Mouse (Mus musculus) CD4-positive, CD25-positive, alpha-beta regulatory T cell, adult 4 months (primary cell): ENCODE measurements around the gene Cdkn1c. TPM values are rescaled to one million over a fixed set of nuclear protein-coding genes. Genes with fewer than 3 reads are reported as not detected.

Experiments used
- ATAC-seq: one replicate; pipeline ENCODE4 v1.8.0; 2017
- polyA plus RNA-seq, 2 experiments: library from polyadenylated mRNA; unstranded; fragments of 100-300 nt; shearing (Covaris generic); gene quantifications; one replicate each; pipeline ENCODE4 v1.2.1; 2017

Cdkn1c gene
- polyA plus RNA-seq, 2 experiments from 2014 or later = 0.87 to 1.3 TPM

DNA sequence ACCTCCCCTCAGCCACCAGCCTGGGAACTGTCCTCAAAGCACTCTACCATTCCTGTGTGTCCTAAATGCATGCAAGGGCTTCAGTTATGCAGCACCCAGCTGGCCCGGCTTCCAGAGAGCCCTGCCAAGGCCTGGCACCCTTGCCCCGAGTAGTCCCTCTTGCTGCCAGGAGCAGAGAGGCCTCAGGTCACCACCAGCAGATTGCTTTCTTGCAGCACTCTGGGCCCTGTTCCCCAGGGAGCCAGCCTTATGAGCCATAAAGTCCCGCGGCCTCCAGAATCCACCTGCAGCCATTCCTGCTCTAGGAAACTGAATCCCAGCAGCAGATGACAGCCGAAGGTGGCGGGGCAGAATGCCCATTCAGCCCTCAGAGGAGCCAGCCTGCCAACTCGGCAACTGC lies 27.5 kb downstream of the Cdkn1c start:
- ATAC-seq = no peak

DNA sequence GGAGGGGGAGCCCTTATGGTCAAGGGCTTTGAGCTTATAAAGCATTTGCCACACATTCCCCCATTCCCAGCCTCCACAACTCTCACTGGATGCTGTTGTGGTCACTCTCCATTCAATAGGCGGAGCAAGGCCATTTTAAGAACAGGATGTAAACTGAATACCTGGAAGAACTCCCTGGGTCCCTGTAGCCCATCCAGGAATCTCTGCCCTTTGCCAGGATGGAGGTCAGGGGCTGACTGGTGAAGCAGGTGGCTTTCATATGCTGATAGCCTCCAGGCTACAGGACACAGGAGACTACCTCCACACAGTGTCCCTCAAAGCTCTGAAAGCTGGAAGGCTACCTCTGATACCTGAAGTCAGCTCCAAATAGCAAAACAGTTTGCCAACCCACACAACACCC lies 28.2 kb downstream of the Cdkn1c start:
- ATAC-seq = no peak

GRCm38 (mm10) chr7:143428814-143429499 lies 31.9 kb downstream of the Cdkn1c start:
- ATAC-seq = no peak

DNA sequence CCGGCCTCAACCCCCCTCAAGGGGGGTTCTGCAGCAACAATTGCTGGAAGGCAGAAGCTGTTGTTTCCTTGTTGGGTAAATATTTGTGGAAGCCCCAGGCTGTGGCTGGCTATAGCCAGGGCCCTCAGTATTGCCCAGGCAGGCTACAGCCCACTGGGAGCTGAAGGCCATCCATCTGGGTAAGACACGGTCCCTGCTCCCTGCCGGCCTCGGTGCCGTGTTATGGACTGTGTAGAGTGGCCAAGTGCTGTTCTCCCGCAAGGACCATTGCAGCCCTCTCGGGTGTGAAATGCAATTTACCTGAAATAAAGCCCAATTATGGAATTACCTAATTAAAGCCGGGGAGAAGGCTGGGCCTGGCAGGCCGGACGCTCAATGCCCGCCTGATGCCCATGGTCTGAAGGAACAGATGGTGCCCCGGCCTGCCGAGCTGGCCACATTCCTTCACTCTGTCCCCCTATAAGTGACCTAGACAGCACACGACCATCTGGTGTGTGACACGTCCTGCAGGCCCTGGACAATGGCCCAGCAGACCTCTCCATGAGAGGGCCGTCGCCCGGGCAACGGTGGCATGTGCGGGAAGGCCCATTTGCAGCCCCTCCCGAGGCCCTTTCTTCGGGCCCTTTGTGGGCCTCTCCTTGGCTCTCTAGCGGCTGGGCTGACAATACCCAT lies 32.6 kb downstream of the Cdkn1c start:
- no peak for ATAC-seq

DNA sequence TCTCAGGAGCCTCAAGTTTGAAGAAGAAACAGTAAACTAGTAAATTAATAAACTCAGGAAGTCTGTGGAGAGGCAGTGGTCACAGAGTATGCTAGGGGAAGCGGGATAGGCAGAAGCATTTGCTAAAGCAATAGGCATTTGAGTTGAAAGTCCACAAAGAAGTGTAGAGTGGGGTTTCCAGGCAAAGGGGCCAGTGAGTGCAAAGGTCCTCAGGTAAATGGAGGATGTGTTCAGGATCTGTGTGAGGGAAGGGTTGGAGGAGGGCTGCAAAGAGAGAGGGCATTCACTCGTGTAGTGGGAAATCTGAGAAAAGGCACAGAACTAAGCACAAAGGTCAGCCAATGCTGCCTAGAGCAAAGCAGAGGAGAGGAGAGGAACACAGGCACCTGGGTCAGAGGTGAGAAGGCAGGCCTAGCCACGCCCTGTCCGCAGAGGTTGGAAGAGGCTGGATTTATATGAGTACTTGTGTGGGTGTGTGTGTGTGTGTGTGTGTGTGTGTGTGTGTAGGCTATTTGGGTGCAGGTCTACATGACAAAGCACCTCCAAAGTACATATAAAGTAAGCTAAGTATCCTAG lies 41.2 kb downstream of the Cdkn1c start:
- no peak for ATAC-seq

DNA sequence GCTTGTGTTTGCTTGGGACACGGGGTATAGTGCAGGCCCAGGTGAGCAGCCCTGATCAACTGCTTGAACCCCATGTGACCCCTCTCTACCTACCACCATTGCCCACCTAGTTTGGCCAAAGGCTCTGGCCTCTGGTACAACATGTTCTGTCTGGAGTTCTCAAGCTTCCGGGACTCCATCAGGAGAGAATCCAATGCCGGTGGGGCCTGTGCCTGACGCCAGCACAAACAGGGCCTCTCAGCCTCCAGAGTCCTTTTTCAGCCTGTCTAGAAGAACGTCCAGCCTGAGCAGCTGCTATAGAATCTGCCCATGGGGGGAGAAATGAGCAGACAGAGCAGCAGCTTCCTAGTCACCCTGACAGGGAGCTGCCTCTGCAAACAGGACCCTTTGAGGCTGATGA lies 43.0 kb downstream of the Cdkn1c start:
- no peak for ATAC-seq

- no peak for ATAC-seq
Measured at GRCm38 (mm10) chr7:143416406-143416805, 44.4 kb downstream of the Cdkn1c start.

- ATAC-seq = no peak
Measured at GRCm38 (mm10) chr7:143415070-143415469, 45.8 kb downstream of the Cdkn1c start.

DNA sequence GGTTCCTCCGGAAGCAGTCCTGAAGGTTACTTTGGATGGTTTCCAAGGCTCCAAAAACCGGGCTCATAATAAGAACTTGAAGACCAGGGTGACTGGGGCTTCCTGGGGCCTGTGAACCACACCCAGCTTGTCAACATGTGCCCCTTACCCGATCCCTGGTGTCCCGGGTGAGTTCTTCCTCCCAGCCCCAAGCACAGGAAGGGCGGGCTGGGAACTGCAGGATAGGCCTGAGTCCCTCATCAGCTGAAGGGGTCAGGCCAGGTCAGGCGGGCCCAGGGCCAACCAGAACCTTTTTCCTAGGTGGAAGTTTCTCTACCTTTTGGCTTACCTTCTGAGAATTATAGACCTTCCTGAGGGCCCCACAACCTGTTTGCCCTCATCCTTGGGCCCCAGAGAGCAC lies 48.2 kb downstream of the Cdkn1c start:
- ATAC-seq = no peak

DNA sequence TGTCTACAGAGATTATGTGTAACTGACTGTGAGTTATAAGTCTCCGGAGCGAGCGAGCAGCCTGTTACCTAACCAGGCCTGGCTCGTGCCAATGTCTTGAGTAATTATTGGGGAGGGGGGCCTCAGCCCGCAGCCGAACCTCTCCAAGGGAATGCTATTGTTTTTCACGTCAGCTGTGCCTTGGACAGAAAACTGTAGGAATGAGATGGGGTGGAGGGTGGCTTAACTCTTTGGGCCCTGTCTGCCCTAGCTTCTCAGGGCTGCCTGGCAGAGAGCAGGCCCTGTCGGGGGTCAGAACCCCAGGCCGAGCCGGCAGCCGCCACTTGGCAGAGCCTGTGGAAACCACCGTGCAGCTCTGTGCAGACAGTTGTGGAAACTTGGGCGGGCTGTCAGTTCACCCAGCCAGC lies 52.2 kb downstream of the Cdkn1c start:
- ATAC-seq = no peak

Other genes starting within 250 kb of the Cdkn1c start
- not detected for gene Slc22a18, start 12.7 kb upstream of the Cdkn1c start, polyA plus RNA-seq
- gene Phlda2, start 42.1 kb upstream of the Cdkn1c start, polyA plus RNA-seq = under 1 TPM in 1 of 2 experiments, not detected in 1; 0.58 TPM
- 100 to 1,000 TPM; 288 to 395 TPM for gene Nap1l4, start 88.1 kb upstream of the Cdkn1c start, polyA plus RNA-seq
- gene Cars, start 139.0 kb upstream of the Cdkn1c start, polyA plus RNA-seq = 10 to 100 TPM; 29.5 to 51.5 TPM
- 100 to 1,000 TPM; 111 to 143 TPM for gene Tnfrsf26, start 167.7 kb upstream of the Cdkn1c start, polyA plus RNA-seq
- gene Tnfrsf22, start 188.6 kb upstream of the Cdkn1c start, polyA plus RNA-seq = 10 to 100 TPM; 17.4 to 22.8 TPM
- gene Tnfrsf23, start 224.8 kb upstream of the Cdkn1c start, polyA plus RNA-seq = 1 to 10 TPM; 2.6 to 4.3 TPM